Mouse (Mus musculus) bone marrow macrophage, adult 2 months (primary cell): ENCODE measurements around the gene Ccndbp1.

Experiments
- CTCF ChIP-seq: IDR thresholded peaks from 2 replicates; pipeline ENCODE4 v1.5.1; 2012; ENCODE audit warnings: low read depth, mild to moderate bottlenecking, low read length, moderate library complexity
- POLR2A ChIP-seq: IDR thresholded peaks from 2 replicates; pipeline ENCODE4 v1.6.1; 2012; ENCODE audit warnings: mild to moderate bottlenecking, low read depth, low read length, borderline replicate concordance

DNA sequence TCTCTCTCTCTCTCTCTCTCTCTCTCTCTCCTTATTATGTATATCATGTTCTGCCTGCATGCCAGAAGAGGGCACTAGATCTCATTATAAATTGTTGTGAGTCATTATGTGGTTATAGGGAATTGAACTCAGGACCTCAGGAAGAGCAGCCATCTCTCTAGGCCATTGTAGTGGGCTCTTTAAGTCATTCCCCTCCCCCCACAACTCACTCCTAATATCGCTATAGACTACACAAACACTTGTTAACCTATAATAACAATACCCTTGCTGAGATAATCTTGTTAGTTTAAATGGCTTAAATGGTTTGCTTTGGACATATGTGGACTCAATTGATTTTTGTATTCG is 29.5 kb upstream of the Ccndbp1 start:
- TF ChIP-seq CTCF (no peak), POLR2A (no peak)
